Mouse (Mus musculus) liver, embryonic 15.5 days (tissue): ENCODE results near the gene Hmga2. TPM values are rescaled to one million over a fixed set of nuclear protein-coding genes. Genes with fewer than 3 reads are reported as not detected.
A peak's percentile ranks its signal among the peaks of the same experiment; 100 is the strongest.

Source experiments
- ATAC-seq: fragments of 200-750 bp; cut with Nextera tagmentation; 2 replicates; pipeline ENCODE4 v1.8.0; 2017; ENCODE audit warnings: moderate number of reproducible peaks, mild to moderate bottlenecking, moderate library complexity; ENCODE audit not compliant: insufficient read depth
- H3K27ac ChIP-seq: fragments of 300-500 bp; sonication (generic); replicated peaks from 2 replicates; pipeline ENCODE4 v1.5.1; 2015; ENCODE audit warnings: mild to moderate bottlenecking, inconsistent platforms
- H3K27me3 ChIP-seq: fragments of 300-500 bp; sonication (generic); 2 replicates; pipeline ENCODE4 v1.6.1; 2015; ENCODE audit warnings: mild to moderate bottlenecking, inconsistent platforms
- H3K36me3 ChIP-seq: fragments of 300-500 bp; sonication (generic); replicated peaks from 2 replicates; pipeline ENCODE4 v1.6.1; 2015; ENCODE audit warnings: moderate library complexity, mild to moderate bottlenecking, inconsistent platforms
- H3K4me1 ChIP-seq: fragments of 300-500 bp; sonication (generic); replicated peaks from 2 replicates; pipeline ENCODE4 v1.6.1; 2015; ENCODE audit warnings: inconsistent platforms
- H3K4me2 ChIP-seq: fragments of 300-500 bp; sonication (generic); 2 replicates; pipeline ENCODE4 v1.6.1; 2015; ENCODE audit warnings: moderate library complexity, mild to moderate bottlenecking, inconsistent platforms
- H3K4me3 ChIP-seq: fragments of 300-500 bp; sonication (generic); replicated peaks from 2 replicates; pipeline ENCODE4 v1.5.1; 2015; ENCODE audit warnings: mild to moderate bottlenecking, inconsistent platforms
- H3K9ac ChIP-seq: fragments of 300-500 bp; sonication (generic); 2 replicates; pipeline ENCODE4 v1.6.1; 2015; ENCODE audit warnings: moderate library complexity, mild to moderate bottlenecking, inconsistent platforms
- H3K9me3 ChIP-seq: fragments of 300-500 bp; sonication (generic); replicated peaks from 2 replicates; pipeline ENCODE4 v1.6.1; 2016; ENCODE audit warnings: inconsistent platforms
- WGBS: fragments of 180-500 bp; shearing (Covaris S2); methylation state at CpG from one replicate; pipeline ENCODE4 v1.1.7; 2015; ENCODE audit warnings: mixed read lengths; ENCODE audit not compliant: insufficient replicate concordance; 5-methylcytosine and 5-hydroxymethylcytosine counted together
- polyA plus RNA-seq: library from polyadenylated mRNA; unstranded; fragments of >200 nt; fragmentation: Nextera tagmentation; extraction: Ambion mirVana; gene quantifications from 2 replicates; pipeline ENCODE4 v1.2.1, GENCODE M21; 2015

Hmga2 gene
- polyA plus RNA-seq, 1 experiment from 2014 or later: 2.1 TPM

- WGBS: 54% methylated on average over 14 of the region's 14 CpGs
- ATAC-seq: no peak
- Histone ChIP-seq H3K36me3 (no peaks in the 10 kb centered on the region), H3K4me3 (no peak overlapping the region), H3K4me1 (peaks cover 6% of the 10 kb centered on the region; the same call in 1 of the 2 replicates), H3K27me3 (no peaks in the 10 kb centered on the region), H3K9me3 (no peaks in the 10 kb centered on the region), H3K27ac (no peak overlapping the region), H3K9ac (no peak overlapping the region), H3K4me2 (no peak overlapping the region)
These were observed 84.1 kb downstream of the Hmga2 start for GRCm38 (mm10) chr10:120391971-120392716.

- peaks cover 6% of the 10 kb centered on the region; the same call in 1 of the 2 replicates for H3K4me1 ChIP-seq
- no peaks in the 10 kb centered on the region for H3K36me3 ChIP-seq
- no peak overlapping the region for H3K4me3 ChIP-seq
- H3K4me2 ChIP-seq: peak overlapping the region; percentile 27
- no peak for ATAC-seq
- no peak overlapping the region for H3K9ac ChIP-seq
- no peaks in the 10 kb centered on the region for H3K27me3 ChIP-seq
- peak overlapping the region; percentile 26; the same call in 1 of the 2 replicates for H3K27ac ChIP-seq
- WGBS: 53% methylated on average over 28 of the region's 28 CpGs
- no peaks in the 10 kb centered on the region for H3K9me3 ChIP-seq
These were observed 85.1 kb downstream of the Hmga2 start for GRCm38 (mm10) chr10:120390912-120391835.

GRCm38 (mm10) chr10:120389707-120390106 lies 86.6 kb downstream of the Hmga2 start:
- no peak for ATAC-seq
- no peaks in the 10 kb centered on the region for H3K9me3 ChIP-seq
- H3K27ac ChIP-seq: no peak overlapping the region
- H3K4me2 ChIP-seq: no peak overlapping the region
- no peak overlapping the region for H3K4me3 ChIP-seq
- no peaks in the 10 kb centered on the region for H3K36me3 ChIP-seq
- no peaks in the 10 kb centered on the region for H3K27me3 ChIP-seq
- 52% methylated on average over 6 of the region's 6 CpGs for WGBS
- peaks cover 7% of the 10 kb centered on the region for H3K4me1 ChIP-seq
- H3K9ac ChIP-seq: no peak overlapping the region

- no peak for ATAC-seq
- H3K4me2 ChIP-seq: no peak overlapping the region
- H3K9me3 ChIP-seq: no peaks in the 10 kb centered on the region
- peaks cover 13% of the 10 kb centered on the region for H3K4me1 ChIP-seq
- no peak overlapping the region for H3K9ac ChIP-seq
- 51% methylated on average over 10 of the region's 10 CpGs for WGBS
- no peak overlapping the region for H3K27ac ChIP-seq
- H3K36me3 ChIP-seq: no peaks in the 10 kb centered on the region
- H3K4me3 ChIP-seq: no peak overlapping the region
- no peaks in the 10 kb centered on the region for H3K27me3 ChIP-seq
These were observed 87.3 kb downstream of the Hmga2 start for GRCm38 (mm10) chr10:120388966-120389365.

- H3K9me3 ChIP-seq: no peaks in the 10 kb centered on the region
- no peaks in the 10 kb centered on the region for H3K36me3 ChIP-seq
- H3K27ac ChIP-seq: no peak overlapping the region
- no peaks in the 10 kb centered on the region for H3K27me3 ChIP-seq
- no peak for ATAC-seq
- peaks cover 13% of the 10 kb centered on the region for H3K4me1 ChIP-seq
- no peak overlapping the region for H3K9ac ChIP-seq
- H3K4me2 ChIP-seq: no peak overlapping the region
- H3K4me3 ChIP-seq: no peak overlapping the region
- WGBS: 50% methylated on average over 8 of the region's 8 CpGs
These were observed 87.8 kb downstream of the Hmga2 start for GRCm38 (mm10) chr10:120388400-120388871.

- Histone ChIP-seq H3K4me3 (no peak overlapping the region), H3K4me1 (peaks cover 13% of the 10 kb centered on the region), H3K4me2 (no peak overlapping the region), H3K27me3 (no peaks in the 10 kb centered on the region), H3K27ac (no peak overlapping the region), H3K36me3 (no peaks in the 10 kb centered on the region), H3K9me3 (no peaks in the 10 kb centered on the region), H3K9ac (no peak overlapping the region)
- 68% methylated on average over 8 of the region's 8 CpGs for WGBS
- ATAC-seq: no peak
These were observed 89.2 kb downstream of the Hmga2 start for GRCm38 (mm10) chr10:120387105-120387504.

- no peaks in the 10 kb centered on the region for H3K27me3 ChIP-seq
- peaks cover 13% of the 10 kb centered on the region for H3K4me1 ChIP-seq
- H3K4me3 ChIP-seq: no peak overlapping the region
- peak; percentile 22; the same call in 1 of the 2 replicates for ATAC-seq
- H3K36me3 ChIP-seq: no peaks in the 10 kb centered on the region
- H3K27ac ChIP-seq: no peak overlapping the region
- no peaks in the 10 kb centered on the region for H3K9me3 ChIP-seq
- WGBS: 42% methylated on average over 10 of the region's 10 CpGs
- no peak overlapping the region for H3K9ac ChIP-seq
- H3K4me2 ChIP-seq: no peak overlapping the region
These were observed 91.3 kb downstream of the Hmga2 start for GRCm38 (mm10) chr10:120384797-120385600.

GRCm38 (mm10) chr10:120384040-120384439 lies 92.2 kb downstream of the Hmga2 start:
- Histone ChIP-seq H3K36me3 (no peaks in the 10 kb centered on the region), H3K4me3 (no peak overlapping the region), H3K27me3 (no peaks in the 10 kb centered on the region), H3K4me1 (peaks cover 11% of the 10 kb centered on the region; the same call in 1 of the 2 replicates), H3K9me3 (no peaks in the 10 kb centered on the region), H3K4me2 (no peak overlapping the region), H3K9ac (no peak overlapping the region), H3K27ac (no peak overlapping the region)
- ATAC-seq: no peak
- WGBS: 78% methylated on average over 7 of the region's 7 CpGs

- Histone ChIP-seq H3K4me1 (no peaks in the 10 kb centered on the region), H3K27ac (no peak overlapping the region), H3K36me3 (no peaks in the 10 kb centered on the region), H3K4me2 (no peak overlapping the region), H3K27me3 (no peaks in the 10 kb centered on the region), H3K4me3 (no peak overlapping the region), H3K9me3 (no peaks in the 10 kb centered on the region), H3K9ac (no peak overlapping the region)
- 52% methylated on average over 3 of the region's 3 CpGs for WGBS
- no peak for ATAC-seq
These were observed 98.5 kb downstream of the Hmga2 start for GRCm38 (mm10) chr10:120377795-120378194.

- 54% methylated on average over 19 of the region's 19 CpGs for WGBS
- Histone ChIP-seq H3K4me2 (no peak overlapping the region), H3K27ac (no peak overlapping the region), H3K4me3 (no peak overlapping the region), H3K4me1 (no peaks in the 10 kb centered on the region), H3K9me3 (no peaks in the 10 kb centered on the region), H3K27me3 (no peaks in the 10 kb centered on the region), H3K9ac (no peak overlapping the region), H3K36me3 (no peaks in the 10 kb centered on the region)
- ATAC-seq: no peak
These were observed 98.9 kb downstream of the Hmga2 start for GRCm38 (mm10) chr10:120377327-120377752.
